Mouse (Mus musculus): ENCODE measurements around the gene Snai1. TPM values are rescaled to one million over a fixed set of nuclear protein-coding genes. Genes with fewer than 3 reads are reported as not detected.

Gene Snai1
- 1 to 10 TPM; 1.8 to 2.4 TPM for total RNA-seq (2023)

GRCm38 (mm10) chr2:167537476-167538297, at the start of gene Snai1:
Gene Snai1, plus strand, starts transcription at chr2:167538195.

GRCm38 (mm10) chr2:167491757-167492708, 46.0 kb upstream of the Snai1 start, which contains the start of gene Rnf114:
Gene Rnf114, plus strand, starts transcription at chr2:167492645.

DNA sequence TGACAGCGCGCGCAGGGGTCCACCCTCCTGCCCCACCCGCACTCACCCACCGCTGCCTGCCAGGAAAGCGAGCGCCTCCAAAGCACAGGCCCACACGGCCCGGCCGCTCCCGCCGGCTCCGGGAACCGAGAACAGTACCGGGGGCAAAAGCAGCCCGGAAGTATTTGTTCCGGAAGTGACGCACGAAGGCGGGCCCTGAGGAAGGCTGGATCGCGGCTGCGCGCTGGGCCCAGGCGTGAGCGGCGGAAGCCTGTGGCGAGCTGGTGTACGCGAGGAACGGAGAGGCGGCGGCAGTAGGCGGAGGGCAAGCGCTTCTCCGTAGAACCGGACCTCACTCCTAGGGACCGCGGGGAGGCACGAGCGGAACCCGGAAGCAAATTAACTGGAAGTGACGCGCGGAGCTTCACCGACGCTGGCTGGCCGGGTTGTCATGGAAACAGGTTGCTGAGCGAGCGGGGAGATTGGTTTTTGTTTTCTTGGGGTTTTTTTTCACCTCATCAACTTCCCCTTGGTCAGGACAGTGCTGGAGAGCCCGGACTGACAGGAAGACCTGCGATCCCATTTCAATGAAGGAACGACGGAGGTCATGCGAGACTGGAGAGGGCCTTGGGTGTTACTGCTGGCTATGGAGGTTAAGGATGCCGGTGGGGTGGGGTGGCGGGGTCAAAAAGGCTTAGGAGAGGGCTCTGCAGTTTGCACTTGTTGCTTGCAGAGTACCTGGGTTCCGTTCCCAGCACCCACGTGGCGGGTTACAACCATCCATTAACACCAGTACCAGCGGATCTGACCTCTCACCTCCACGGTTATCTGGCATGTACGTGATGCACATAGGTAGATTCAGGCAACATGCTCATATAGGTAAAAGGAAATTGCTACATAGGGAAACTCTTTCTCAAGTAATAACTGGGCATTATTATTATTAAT, 45.0 kb upstream of the Snai1 start, which contains the start of gene Spata2:
TSS of gene Spata2 (minus strand) at position 175 of the 924 bp plus-strand sequence.

Other genes starting within 250 kb of the Snai1 start
- 10 to 100 TPM; 24.4 to 33.0 TPM for gene B4galt5, start 189.0 kb upstream of the Snai1 start, total RNA-seq (2023)
- gene Slc9a8, start 116.5 kb upstream of the Snai1 start, total RNA-seq (2023) = 10 to 100 TPM; 36.8 to 40.9 TPM
- gene Rnf114, start 45.5 kb upstream of the Snai1 start, total RNA-seq (2023) = 10 to 100 TPM; 55.4 to 57.7 TPM
- gene Spata2, start 45.3 kb upstream of the Snai1 start, total RNA-seq (2023) = 10 to 100 TPM; 43.4 to 48.7 TPM
- gene Ube2v1, start 93.9 kb downstream of the Snai1 start, total RNA-seq (2023) = 10 to 100 TPM; 67.8 to 70.2 TPM
- 10 to 100 TPM; 21.3 to 29.3 TPM for gene Gm20431, start 123.3 kb downstream of the Snai1 start, total RNA-seq (2023)
- 100 to 1,000 TPM; 478 to 480 TPM for gene Cebpb, start 150.7 kb downstream of the Snai1 start, total RNA-seq (2023)
- 100 to 1,000 TPM; 145 to 197 TPM for gene Tmem189, start 151.6 kb downstream of the Snai1 start, total RNA-seq (2023)

All from neutrophil, adult 59 days (primary cell).